Mouse (Mus musculus): ENCODE results near the gene Caln1.

Caln1 gene

GRCm38 (mm10) chr5:130369237-130369636 is at the start of gene Caln1:
Gene Caln1, plus strand, starts transcription at chr5:130369455.
- no peak for DNase-seq (ENCODE audit: low spot score)

- no peak for DNase-seq (ENCODE audit: low spot score)
These were observed 49.5 kb upstream of the Caln1 start for GRCm38 (mm10) chr5:130319783-130320182.

GRCm38 (mm10) chr5:130320485-130320884 is 48.8 kb upstream of the Caln1 start:
- no peak for DNase-seq (ENCODE audit: low spot score)

- DNase-seq (ENCODE audit: low spot score): no peak
These were observed 43.8 kb upstream of the Caln1 start for GRCm38 (mm10) chr5:130325486-130325885.

- DNase-seq (ENCODE audit: low spot score): no peak
These were observed 41.5 kb upstream of the Caln1 start for GRCm38 (mm10) chr5:130327615-130328263.

- DNase-seq (ENCODE audit: low spot score): no peak
These were observed 40.9 kb upstream of the Caln1 start for GRCm38 (mm10) chr5:130328366-130328765.

- no peak for DNase-seq (ENCODE audit: low spot score)
These were observed 39.4 kb upstream of the Caln1 start for GRCm38 (mm10) chr5:130329889-130330288.

- no peak for DNase-seq (ENCODE audit: low spot score)
These were observed 38.5 kb upstream of the Caln1 start for GRCm38 (mm10) chr5:130330801-130331200.

- no peak for DNase-seq (ENCODE audit: low spot score)
These were observed 38.0 kb upstream of the Caln1 start for GRCm38 (mm10) chr5:130331206-130331605.

GRCm38 (mm10) chr5:130333566-130333965 is 35.7 kb upstream of the Caln1 start:
- DNase-seq (ENCODE audit: low spot score): no peak

GRCm38 (mm10) chr5:130333971-130334370 is 35.3 kb upstream of the Caln1 start:
- no peak for DNase-seq (ENCODE audit: low spot score)

- no peak for DNase-seq (ENCODE audit: low spot score)
These were observed 33.8 kb upstream of the Caln1 start for GRCm38 (mm10) chr5:130335462-130335861.

- no peak for DNase-seq (ENCODE audit: low spot score)
These were observed 28.6 kb upstream of the Caln1 start for GRCm38 (mm10) chr5:130340656-130341055.

GRCm38 (mm10) chr5:130344999-130345398 is 24.3 kb upstream of the Caln1 start:
- no peak for DNase-seq (ENCODE audit: low spot score)

- no peak for DNase-seq (ENCODE audit: low spot score)
These were observed 23.4 kb upstream of the Caln1 start for GRCm38 (mm10) chr5:130345871-130346270.

- DNase-seq (ENCODE audit: low spot score): no peak
These were observed 14.0 kb upstream of the Caln1 start for GRCm38 (mm10) chr5:130355223-130355622.

- DNase-seq (ENCODE audit: low spot score): no peak
These were observed 6.1 kb upstream of the Caln1 start for GRCm38 (mm10) chr5:130363111-130363510.

GRCm38 (mm10) chr5:130363773-130364172 is 5.5 kb upstream of the Caln1 start:
- no peak for DNase-seq (ENCODE audit: low spot score)

GRCm38 (mm10) chr5:130368236-130368635 is 1.0 kb upstream of the Caln1 start:
- no peak for DNase-seq (ENCODE audit: low spot score)

- DNase-seq (ENCODE audit: low spot score): no peak
These were observed 6.2 kb downstream of the Caln1 start for GRCm38 (mm10) chr5:130375411-130375810.

- DNase-seq (ENCODE audit: low spot score): no peak
These were observed 15.1 kb downstream of the Caln1 start, which contains the start of gene A330070K13Rik for GRCm38 (mm10) chr5:130384222-130384912. Gene A330070K13Rik, minus strand, starts transcription at chr5:130384631.

- DNase-seq (ENCODE audit: low spot score): no peak
These were observed 17.2 kb downstream of the Caln1 start for GRCm38 (mm10) chr5:130386418-130386817.

- DNase-seq (ENCODE audit: low spot score): no peak
These were observed 24.5 kb downstream of the Caln1 start for GRCm38 (mm10) chr5:130393618-130394355.
